Mouse (Mus musculus): ENCODE data around the gene Dbn1. TPM values are rescaled to one million over a fixed set of nuclear protein-coding genes. Genes with fewer than 3 reads are reported as not detected.

Gene Dbn1
- polyA plus RNA-seq, 1 experiment from 2014 or later: 7.7 TPM

DNA sequence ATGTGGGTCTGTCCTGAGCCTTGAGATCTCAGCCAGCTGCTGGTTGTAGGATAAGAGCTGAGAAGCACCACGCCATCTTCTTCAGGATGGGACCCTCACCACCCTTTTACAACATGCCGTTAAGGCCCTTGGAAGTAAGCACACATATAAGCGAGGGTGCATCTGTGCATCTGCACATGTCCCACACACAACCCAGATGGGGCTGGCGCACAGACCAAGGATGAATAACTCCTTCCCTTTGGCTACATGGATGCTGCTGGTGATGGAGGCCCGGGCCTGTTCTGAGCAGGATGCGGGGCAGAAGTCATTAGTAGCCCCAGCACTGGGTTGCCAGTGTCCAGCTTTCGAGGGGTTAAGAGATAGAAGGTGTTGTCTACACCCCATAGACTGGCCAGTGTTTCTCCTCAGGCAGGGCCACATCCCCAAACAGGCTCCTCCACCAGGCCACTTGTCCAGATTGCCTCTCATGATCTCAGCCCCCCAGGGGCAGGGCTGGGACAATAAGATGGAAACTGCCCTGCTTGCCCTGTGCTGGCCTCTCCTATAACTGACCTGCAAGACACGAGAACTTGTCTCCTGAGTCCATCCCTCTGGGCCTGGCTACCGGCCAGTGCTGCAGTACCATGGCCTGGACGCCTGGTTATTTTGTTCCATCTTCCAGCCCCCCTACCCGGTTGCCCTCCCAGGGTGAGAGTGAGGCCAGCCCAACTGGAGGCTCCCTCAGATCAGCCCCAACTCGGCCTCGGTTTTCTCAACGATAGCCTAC, 1.7 kb downstream of the Dbn1 start:
- H3K9ac ChIP-seq (ENCODE audit: low read depth, low read length): no peak overlapping the region
- H3K27me3 ChIP-seq (ENCODE audit: control insufficient read depth, insufficient read depth, low read depth, low read length): peaks cover 60% of the 10 kb centered on the region
- no peaks in the 10 kb centered on the region for H3K9me3 ChIP-seq (replicated peaks; ENCODE audit: control insufficient read depth, low read length)
- ATAC-seq (ENCODE audit: low read depth): no peak
- H3K4me1 ChIP-seq (ENCODE audit: control insufficient read depth, low read depth, low read length): no peaks in the 10 kb centered on the region; the same call in 1 of the 2 replicates
- H3K27ac ChIP-seq (ENCODE audit: low read length): no peak overlapping the region
- H3K36me3 ChIP-seq (ENCODE audit: control insufficient read depth, insufficient read depth): no peaks in the 10 kb centered on the region
- H3K4me2 ChIP-seq (ENCODE audit: low read depth, low read length): no peak overlapping the region
- H3K4me3 ChIP-seq (ENCODE audit: low read depth, low read length): no peak overlapping the region
- 46% methylated on average over 14 of the region's 14 CpGs for WGBS (ENCODE audit: insufficient replicate concordance)

GRCm38 (mm10) chr13:55484520-55485088, 3.3 kb downstream of the Dbn1 start:
- no peaks in the 10 kb centered on the region; the same call in 1 of the 2 replicates for H3K4me1 ChIP-seq (ENCODE audit: control insufficient read depth, low read depth, low read length)
- H3K9me3 ChIP-seq (replicated peaks; ENCODE audit: control insufficient read depth, low read length): no peaks in the 10 kb centered on the region
- no peak overlapping the region for H3K27ac ChIP-seq (ENCODE audit: low read length)
- no peaks in the 10 kb centered on the region for H3K36me3 ChIP-seq (ENCODE audit: control insufficient read depth, insufficient read depth)
- H3K4me3 ChIP-seq (ENCODE audit: low read depth, low read length): no peak overlapping the region
- no peak overlapping the region for H3K9ac ChIP-seq (ENCODE audit: low read depth, low read length)
- peaks cover 56% of the 10 kb centered on the region for H3K27me3 ChIP-seq (ENCODE audit: control insufficient read depth, insufficient read depth, low read depth, low read length)
- 42% methylated on average over 7 of the region's 7 CpGs for WGBS (ENCODE audit: insufficient replicate concordance)
- no peak for ATAC-seq (ENCODE audit: low read depth)
- no peak overlapping the region for H3K4me2 ChIP-seq (ENCODE audit: low read depth, low read length)

GRCm38 (mm10) chr13:55483593-55483992, 4.3 kb downstream of the Dbn1 start:
- Histone ChIP-seq H3K9ac (ENCODE audit: low read depth, low read length) (no peak overlapping the region), H3K36me3 (ENCODE audit: control insufficient read depth, insufficient read depth) (no peaks in the 10 kb centered on the region), H3K4me3 (ENCODE audit: low read depth, low read length) (no peak overlapping the region), H3K27me3 (ENCODE audit: control insufficient read depth, insufficient read depth, low read depth, low read length) (peaks cover 49% of the 10 kb centered on the region), H3K27ac (ENCODE audit: low read length) (no peak overlapping the region), H3K4me2 (ENCODE audit: low read depth, low read length) (no peak overlapping the region), H3K4me1 (ENCODE audit: control insufficient read depth, low read depth, low read length) (no peaks in the 10 kb centered on the region; the same call in 1 of the 2 replicates), H3K9me3 (replicated peaks; ENCODE audit: control insufficient read depth, low read length) (no peaks in the 10 kb centered on the region)
- 41% methylated on average over 15 of the region's 15 CpGs for WGBS (ENCODE audit: insufficient replicate concordance)
- ATAC-seq (ENCODE audit: low read depth): no peak

DNA sequence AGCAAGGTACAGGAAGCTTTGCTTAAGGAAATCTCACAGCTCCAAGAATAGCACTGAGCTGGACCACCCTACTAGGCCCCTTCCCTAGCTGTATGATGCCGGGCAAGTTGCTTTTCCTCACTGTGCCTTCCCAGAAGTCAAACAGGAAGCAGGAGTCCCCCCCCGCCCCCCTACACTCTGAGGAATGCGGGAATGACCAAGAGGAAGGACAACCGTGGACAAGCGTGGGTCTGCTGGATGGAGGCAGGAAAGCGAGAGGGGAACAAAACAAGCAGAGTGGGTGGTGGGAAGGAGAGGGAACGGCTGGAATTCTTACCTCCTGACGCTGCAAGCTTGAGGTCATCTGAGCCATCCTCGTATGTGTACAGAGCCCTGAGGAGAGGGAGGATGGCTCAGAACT, 4.8 kb downstream of the Dbn1 start:
- Histone ChIP-seq H3K9me3 (replicated peaks; ENCODE audit: control insufficient read depth, low read length) (no peaks in the 10 kb centered on the region), H3K9ac (ENCODE audit: low read depth, low read length) (no peak overlapping the region), H3K36me3 (ENCODE audit: control insufficient read depth, insufficient read depth) (no peaks in the 10 kb centered on the region), H3K4me3 (ENCODE audit: low read depth, low read length) (no peak overlapping the region), H3K27me3 (ENCODE audit: control insufficient read depth, insufficient read depth, low read depth, low read length) (peaks cover 43% of the 10 kb centered on the region), H3K4me2 (ENCODE audit: low read depth, low read length) (no peak overlapping the region), H3K27ac (ENCODE audit: low read length) (no peak overlapping the region), H3K4me1 (ENCODE audit: control insufficient read depth, low read depth, low read length) (no peaks in the 10 kb centered on the region; the same call in 1 of the 2 replicates)
- no peak for ATAC-seq (ENCODE audit: low read depth)
- 44% methylated on average over 9 of the region's 9 CpGs for WGBS (ENCODE audit: insufficient replicate concordance)

DNA sequence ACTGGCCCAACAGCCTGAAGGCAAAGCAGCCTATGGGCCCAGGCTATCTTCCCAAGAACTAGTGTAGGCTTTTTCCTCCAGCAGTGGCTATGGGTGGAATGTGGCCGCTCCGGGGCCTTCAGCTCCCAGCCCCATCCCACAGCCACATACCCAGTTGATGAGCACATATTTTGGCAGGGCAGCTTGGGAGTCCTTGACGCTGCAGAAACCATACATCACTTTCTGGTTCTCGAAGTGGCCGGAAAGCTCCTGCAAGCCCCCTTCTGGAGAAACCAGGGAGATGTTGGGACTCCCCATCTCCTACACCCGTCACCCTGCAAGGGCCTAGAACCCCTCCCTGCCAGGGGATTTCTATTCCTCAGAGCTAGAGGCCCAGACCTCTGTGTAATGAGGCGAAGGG, 5.4 kb downstream of the Dbn1 start:
- Histone ChIP-seq H3K4me2 (ENCODE audit: low read depth, low read length) (no peak overlapping the region), H3K9ac (ENCODE audit: low read depth, low read length) (no peak overlapping the region), H3K27me3 (ENCODE audit: control insufficient read depth, insufficient read depth, low read depth, low read length) (peaks cover 38% of the 10 kb centered on the region), H3K4me3 (ENCODE audit: low read depth, low read length) (no peak overlapping the region), H3K27ac (ENCODE audit: low read length) (no peak overlapping the region), H3K36me3 (ENCODE audit: control insufficient read depth, insufficient read depth) (no peaks in the 10 kb centered on the region), H3K4me1 (ENCODE audit: control insufficient read depth, low read depth, low read length) (no peaks in the 10 kb centered on the region; the same call in 1 of the 2 replicates), H3K9me3 (replicated peaks; ENCODE audit: control insufficient read depth, low read length) (no peaks in the 10 kb centered on the region)
- no peak for ATAC-seq (ENCODE audit: low read depth)
- WGBS (ENCODE audit: insufficient replicate concordance): 72% methylated on average over 7 of the region's 7 CpGs

- Histone ChIP-seq H3K4me3 (ENCODE audit: low read depth, low read length) (no peak overlapping the region), H3K36me3 (ENCODE audit: control insufficient read depth, insufficient read depth) (no peaks in the 10 kb centered on the region), H3K4me1 (ENCODE audit: control insufficient read depth, low read depth, low read length) (no peaks in the 10 kb centered on the region), H3K9ac (ENCODE audit: low read depth, low read length) (no peak overlapping the region), H3K9me3 (replicated peaks; ENCODE audit: control insufficient read depth, low read length) (no peaks in the 10 kb centered on the region), H3K4me2 (ENCODE audit: low read depth, low read length) (no peak overlapping the region), H3K27me3 (ENCODE audit: control insufficient read depth, insufficient read depth, low read depth, low read length) (peaks cover 28% of the 10 kb centered on the region), H3K27ac (ENCODE audit: low read length) (no peak overlapping the region)
- ATAC-seq (ENCODE audit: low read depth): no peak
These were observed 8.0 kb downstream of the Dbn1 start for GRCm38 (mm10) chr13:55479929-55480328.

GRCm38 (mm10) chr13:55479008-55479407, 8.9 kb downstream of the Dbn1 start:
- peaks cover 27% of the 10 kb centered on the region for H3K27me3 ChIP-seq (ENCODE audit: control insufficient read depth, insufficient read depth, low read depth, low read length)
- no peak overlapping the region for H3K27ac ChIP-seq (ENCODE audit: low read length)

DNA sequence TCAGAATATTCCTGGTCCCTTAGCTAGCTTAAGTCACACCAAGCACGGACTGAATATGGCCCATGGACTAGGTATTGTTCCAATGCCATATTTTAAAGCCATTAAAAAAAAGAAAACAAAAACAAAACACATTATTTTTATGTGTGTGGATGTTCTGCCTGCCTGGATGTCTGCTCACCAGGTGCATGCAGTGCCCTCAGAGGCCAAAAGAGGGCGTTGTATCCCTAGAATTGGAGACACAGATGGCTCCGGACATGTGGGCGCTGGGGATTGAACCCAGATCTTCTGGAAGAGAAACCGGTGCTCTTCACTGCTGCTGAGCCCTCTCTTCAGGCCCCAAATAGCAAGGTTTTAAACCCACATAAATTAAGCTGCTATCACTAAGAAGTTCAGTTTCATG, 9.9 kb downstream of the Dbn1 start:
- Histone ChIP-seq H3K9me3 (replicated peaks; ENCODE audit: control insufficient read depth, low read length) (no peaks in the 10 kb centered on the region), H3K27ac (ENCODE audit: low read length) (no peak overlapping the region), H3K36me3 (ENCODE audit: control insufficient read depth, insufficient read depth) (no peaks in the 10 kb centered on the region), H3K4me3 (ENCODE audit: low read depth, low read length) (no peak overlapping the region), H3K4me2 (ENCODE audit: low read depth, low read length) (no peak overlapping the region), H3K9ac (ENCODE audit: low read depth, low read length) (no peak overlapping the region), H3K27me3 (ENCODE audit: control insufficient read depth, insufficient read depth, low read depth, low read length) (peaks cover 27% of the 10 kb centered on the region), H3K4me1 (ENCODE audit: control insufficient read depth, low read depth, low read length) (no peaks in the 10 kb centered on the region; the same call in 1 of the 2 replicates)
- ATAC-seq (ENCODE audit: low read depth): no peak
- WGBS (ENCODE audit: insufficient replicate concordance): 54% methylated on average over 5 of the region's 5 CpGs

More at GRCm38 (mm10) chr13:55479008-55479407, 8.9 kb downstream of the Dbn1 start:
- Histone ChIP-seq H3K4me1 (ENCODE audit: control insufficient read depth, low read depth, low read length) (no peaks in the 10 kb centered on the region), H3K9ac (ENCODE audit: low read depth, low read length) (no peak overlapping the region), H3K9me3 (replicated peaks; ENCODE audit: control insufficient read depth, low read length) (no peaks in the 10 kb centered on the region), H3K36me3 (ENCODE audit: control insufficient read depth, insufficient read depth) (no peaks in the 10 kb centered on the region), H3K4me3 (ENCODE audit: low read depth, low read length) (no peak overlapping the region), H3K4me2 (ENCODE audit: low read depth, low read length) (no peak overlapping the region)
- peak; percentile 44; the same call in 1 of the 2 replicates for ATAC-seq (ENCODE audit: low read depth)
- 32% methylated on average over 7 of the region's 7 CpGs for WGBS (ENCODE audit: insufficient replicate concordance)

DNA sequence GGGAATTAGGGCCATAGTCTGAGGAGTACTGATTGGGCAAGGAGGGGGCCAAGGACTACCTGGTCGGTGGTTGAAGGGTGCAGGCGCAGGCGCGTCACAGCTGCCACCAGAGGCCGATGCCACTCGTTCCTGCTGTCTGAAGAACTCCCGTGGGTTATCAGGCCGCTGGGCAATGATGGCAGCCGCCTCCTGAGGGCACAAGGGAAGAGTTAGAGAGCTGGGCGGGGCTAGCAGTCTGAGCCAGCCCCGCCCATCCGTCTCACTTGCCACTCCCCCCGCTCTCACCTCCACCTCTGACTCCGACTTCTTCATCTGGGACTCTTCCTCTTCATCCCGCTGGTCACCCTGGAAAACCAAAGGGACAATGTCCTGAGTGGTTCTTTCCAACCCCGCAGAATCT, 10.4 kb downstream of the Dbn1 start:
- ATAC-seq (ENCODE audit: low read depth): no peak
- Histone ChIP-seq H3K27me3 (ENCODE audit: control insufficient read depth, insufficient read depth, low read depth, low read length) (peaks cover 32% of the 10 kb centered on the region), H3K9me3 (replicated peaks; ENCODE audit: control insufficient read depth, low read length) (no peaks in the 10 kb centered on the region), H3K36me3 (ENCODE audit: control insufficient read depth, insufficient read depth) (no peaks in the 10 kb centered on the region), H3K4me2 (ENCODE audit: low read depth, low read length) (no peak overlapping the region), H3K4me3 (ENCODE audit: low read depth, low read length) (no peak overlapping the region), H3K27ac (ENCODE audit: low read length) (no peak overlapping the region), H3K4me1 (ENCODE audit: control insufficient read depth, low read depth, low read length) (peaks cover under 1% of the 10 kb centered on the region; the same call in 1 of the 2 replicates), H3K9ac (ENCODE audit: low read depth, low read length) (no peak overlapping the region)
- 56% methylated on average over 16 of the region's 16 CpGs for WGBS (ENCODE audit: insufficient replicate concordance)
